Mouse (Mus musculus): ENCODE measurements around the gene Vmn1r18.
"Not testable (repeated sequence)": the region's sequence is repeated elsewhere in the genome, so short reads cannot be mapped to it uniquely, and the experiment has no call there.

GRCm38 (mm10) chr6:57403480-57403879 lies 7.9 kb upstream of the Vmn1r18 start, which contains the start of gene Vmn1r19:
- not testable (repeated sequence) for TF ChIP-seq CTCF, EP300 (IDR thresholded peaks at IDR 0.05; ENCODE audit: low read depth)

Measured in liver, postnatal 0 days (tissue).